Mouse (Mus musculus): ENCODE measurements around the gene Adcy9. TPM values are rescaled to one million over a fixed set of nuclear protein-coding genes. Genes with fewer than 3 reads are reported as not detected.

The Adcy9 gene
- polyA plus RNA-seq, 1 experiment = 8.6 TPM

GRCm38 (mm10) chr16:4374780-4375380, 45.4 kb downstream of the Adcy9 start:
- peak; percentile 24 for DNase-seq (ENCODE audit: low read depth)

GRCm38 (mm10) chr16:4374270-4374669, 46.0 kb downstream of the Adcy9 start:
- DNase-seq (ENCODE audit: low read depth) = no peak
- TF ChIP-seq POLR2A (IDR thresholded peaks at IDR 0.05; ENCODE audit: borderline replicate concordance, extremely low read depth, insufficient read depth, insufficient read length, poor library complexity, severe bottlenecking) (no peak), CTCF (IDR thresholded peaks at IDR 0.05; ENCODE audit: borderline replicate concordance, extremely low read depth, insufficient read depth, insufficient read length) (no peak)

More at GRCm38 (mm10) chr16:4374780-4375380, 45.4 kb downstream of the Adcy9 start:
- TF ChIP-seq CTCF (IDR thresholded peaks at IDR 0.05; ENCODE audit: borderline replicate concordance, extremely low read depth, insufficient read depth, insufficient read length) = no peak
- TF ChIP-seq POLR2A (IDR thresholded peaks at IDR 0.05; ENCODE audit: borderline replicate concordance, extremely low read depth, insufficient read depth, insufficient read length, poor library complexity, severe bottlenecking) = no peak

GRCm38 (mm10) chr16:4371039-4371438, 49.3 kb downstream of the Adcy9 start:
- DNase-seq (ENCODE audit: low read depth) = no peak
- TF ChIP-seq POLR2A (IDR thresholded peaks at IDR 0.05; ENCODE audit: borderline replicate concordance, extremely low read depth, insufficient read depth, insufficient read length, poor library complexity, severe bottlenecking) = no peak
- no peak for TF ChIP-seq CTCF (IDR thresholded peaks at IDR 0.05; ENCODE audit: borderline replicate concordance, extremely low read depth, insufficient read depth, insufficient read length)

GRCm38 (mm10) chr16:4370141-4370541, 50.2 kb downstream of the Adcy9 start:
- peak; percentile 19 for DNase-seq (ENCODE audit: low read depth)
- no peak for TF ChIP-seq POLR2A (IDR thresholded peaks at IDR 0.05; ENCODE audit: borderline replicate concordance, extremely low read depth, insufficient read depth, insufficient read length, poor library complexity, severe bottlenecking)
- TF ChIP-seq CTCF (IDR thresholded peaks at IDR 0.05; ENCODE audit: borderline replicate concordance, extremely low read depth, insufficient read depth, insufficient read length) = no peak

GRCm38 (mm10) chr16:4367930-4368329, 52.4 kb downstream of the Adcy9 start:
- DNase-seq (ENCODE audit: low read depth) = no peak
- TF ChIP-seq CTCF (IDR thresholded peaks at IDR 0.05; ENCODE audit: borderline replicate concordance, extremely low read depth, insufficient read depth, insufficient read length) (no peak), POLR2A (IDR thresholded peaks at IDR 0.05; ENCODE audit: borderline replicate concordance, extremely low read depth, insufficient read depth, insufficient read length, poor library complexity, severe bottlenecking) (no peak)

- DNase-seq (ENCODE audit: low read depth) = no peak
- TF ChIP-seq CTCF (IDR thresholded peaks at IDR 0.05; ENCODE audit: borderline replicate concordance, extremely low read depth, insufficient read depth, insufficient read length) (no peak), POLR2A (IDR thresholded peaks at IDR 0.05; ENCODE audit: borderline replicate concordance, extremely low read depth, insufficient read depth, insufficient read length, poor library complexity, severe bottlenecking) (no peak)
Measured at GRCm38 (mm10) chr16:4367291-4367690, 53.0 kb downstream of the Adcy9 start.

- no peak for TF ChIP-seq CTCF (IDR thresholded peaks at IDR 0.05; ENCODE audit: borderline replicate concordance, extremely low read depth, insufficient read depth, insufficient read length)
- no peak for TF ChIP-seq POLR2A (IDR thresholded peaks at IDR 0.05; ENCODE audit: borderline replicate concordance, extremely low read depth, insufficient read depth, insufficient read length, poor library complexity, severe bottlenecking)
Measured at GRCm38 (mm10) chr16:4366671-4367070, 53.6 kb downstream of the Adcy9 start.

GRCm38 (mm10) chr16:4363341-4364116, 56.8 kb downstream of the Adcy9 start:
- TF ChIP-seq CTCF (IDR thresholded peaks at IDR 0.05; ENCODE audit: borderline replicate concordance, extremely low read depth, insufficient read depth, insufficient read length) (no peak), POLR2A (IDR thresholded peaks at IDR 0.05; ENCODE audit: borderline replicate concordance, extremely low read depth, insufficient read depth, insufficient read length, poor library complexity, severe bottlenecking) (no peak)
- DNase-seq (ENCODE audit: low read depth) = no peak

More at GRCm38 (mm10) chr16:4366671-4367070, 53.6 kb downstream of the Adcy9 start:
- DNase-seq (ENCODE audit: low read depth) = no peak

- DNase-seq (ENCODE audit: low read depth) = peak; percentile 27
- TF ChIP-seq POLR2A (IDR thresholded peaks at IDR 0.05; ENCODE audit: borderline replicate concordance, extremely low read depth, insufficient read depth, insufficient read length, poor library complexity, severe bottlenecking) = no peak
- TF ChIP-seq CTCF (IDR thresholded peaks at IDR 0.05; ENCODE audit: borderline replicate concordance, extremely low read depth, insufficient read depth, insufficient read length) = no peak
Measured at GRCm38 (mm10) chr16:4355260-4356043, 64.8 kb downstream of the Adcy9 start.

- TF ChIP-seq POLR2A (IDR thresholded peaks at IDR 0.05; ENCODE audit: borderline replicate concordance, extremely low read depth, insufficient read depth, insufficient read length, poor library complexity, severe bottlenecking) (no peak), CTCF (IDR thresholded peaks at IDR 0.05; ENCODE audit: borderline replicate concordance, extremely low read depth, insufficient read depth, insufficient read length) (no peak)
- DNase-seq (ENCODE audit: low read depth) = no peak
Measured at GRCm38 (mm10) chr16:4342579-4342978, 77.7 kb downstream of the Adcy9 start.
